Mouse (Mus musculus) lung, embryonic 15.5 days (tissue): ENCODE results near the gene Fbxo4. TPM values are rescaled to one million over a fixed set of nuclear protein-coding genes. Genes with fewer than 3 reads are reported as not detected.

ENCODE experiments used
- ATAC-seq: fragments of 200-750 bp; cut with Nextera tagmentation; 2 replicates; pipeline ENCODE4 v1.8.0; 2017; ENCODE audit warnings: moderate number of reproducible peaks, borderline replicate concordance; ENCODE audit not compliant: low FRiP score, low TSS enrichment; ENCODE audit errors: extremely low read depth
- H3K27ac ChIP-seq: fragments of 300-500 bp; sonication (generic); 2 replicates; pipeline ENCODE4 v1.5.1; 2015; ENCODE audit warnings: moderate library complexity, mild to moderate bottlenecking, inconsistent platforms
- H3K27me3 ChIP-seq: fragments of 300-500 bp; sonication (generic); 2 replicates; pipeline ENCODE4 v1.6.1; 2015; ENCODE audit warnings: inconsistent platforms
- H3K36me3 ChIP-seq: fragments of 300-500 bp; sonication (generic); 2 replicates; pipeline ENCODE4 v1.6.1; 2015; ENCODE audit warnings: inconsistent platforms
- H3K4me1 ChIP-seq: fragments of 300-500 bp; sonication (generic); 2 replicates; pipeline ENCODE4 v1.6.1; 2015; ENCODE audit warnings: inconsistent platforms
- H3K4me2 ChIP-seq: fragments of 300-500 bp; sonication (generic); 2 replicates; pipeline ENCODE4 v1.6.1; 2015; ENCODE audit warnings: inconsistent platforms, mild to moderate bottlenecking, moderate library complexity
- H3K4me3 ChIP-seq: fragments of 300-500 bp; sonication (generic); 2 replicates; pipeline ENCODE4 v1.5.1; 2015; ENCODE audit warnings: mild to moderate bottlenecking, inconsistent platforms
- H3K9ac ChIP-seq: fragments of 300-500 bp; sonication (generic); 2 replicates; pipeline ENCODE4 v1.6.1; 2015; ENCODE audit warnings: inconsistent platforms
- H3K9me3 ChIP-seq: fragments of 300-500 bp; sonication (generic); 2 replicates; pipeline ENCODE4 v1.6.1; 2016; ENCODE audit warnings: inconsistent platforms
- WGBS: fragments of 180-500 bp; shearing (Covaris S2); methylation state at CpG from one replicate; pipeline ENCODE4 v1.1.7; 2015; 5-methylcytosine and 5-hydroxymethylcytosine counted together
- polyA plus RNA-seq: library from polyadenylated mRNA; unstranded; fragments of >200 nt; fragmentation: Nextera tagmentation; extraction: Ambion mirVana; gene quantifications from 2 replicates; pipeline ENCODE4 v1.2.1, GENCODE M21; 2015

Fbxo4 gene
- polyA plus RNA-seq = 13.2 and 13.6 TPM in 2 replicates

- Histone ChIP-seq H3K27ac (peak within 1 kb of the TSS; percentile 96), H3K36me3 (peaks cover 10% of the 10 kb centered on the region; the same call in 1 of the 2 replicates), H3K4me1 (peaks cover 7% of the 10 kb centered on the region; the same call in 1 of the 2 replicates), H3K9ac (peak within 1 kb of the TSS; percentile 89), H3K27me3 (no peaks in the 10 kb centered on the region), H3K4me3 (peak within 1 kb of the TSS; percentile 68), H3K4me2 (peak within 1 kb of the TSS; percentile 67), H3K9me3 (no peaks in the 10 kb centered on the region)
- WGBS = 1% methylated on average over 61 of the region's 61 CpGs
- peak; percentile 97 for ATAC-seq
These were observed at the start of gene Fbxo4 for GRCm38 (mm10) chr15:3979061-3979848. Gene Fbxo4, minus strand, starts transcription at chr15:3979573.

- peaks cover 21% of the 10 kb centered on the region for H3K4me1 ChIP-seq
- ATAC-seq = no peak
- no peaks in the 10 kb centered on the region for H3K36me3 ChIP-seq
- no peak overlapping the region for H3K4me3 ChIP-seq
- H3K9ac ChIP-seq = no peak overlapping the region
- H3K27ac ChIP-seq = no peak overlapping the region
- H3K27me3 ChIP-seq = no peaks in the 10 kb centered on the region
- H3K9me3 ChIP-seq = no peaks in the 10 kb centered on the region
- H3K4me2 ChIP-seq = no peak overlapping the region
These were observed 49.6 kb upstream of the Fbxo4 start for GRCm38 (mm10) chr15:4028960-4029359.

- Histone ChIP-seq H3K4me2 (peak overlapping the region; percentile 71; the same call in 1 of the 2 replicates), H3K9ac (no peak overlapping the region), H3K4me3 (no peak overlapping the region), H3K27me3 (no peaks in the 10 kb centered on the region), H3K36me3 (no peaks in the 10 kb centered on the region), H3K27ac (no peak overlapping the region), H3K4me1 (peaks cover 21% of the 10 kb centered on the region), H3K9me3 (no peaks in the 10 kb centered on the region)
- WGBS = 86% methylated on average over 6 of the region's 6 CpGs
- no peak for ATAC-seq
These were observed 49.0 kb upstream of the Fbxo4 start for GRCm38 (mm10) chr15:4028411-4028700.

GRCm38 (mm10) chr15:4027671-4028410, 48.5 kb upstream of the Fbxo4 start:
- peak overlapping the region; percentile 77 for H3K4me3 ChIP-seq
- H3K9ac ChIP-seq = peak overlapping the region; percentile 78
- peak overlapping the region; percentile 71 for H3K4me2 ChIP-seq
- H3K27ac ChIP-seq = peak overlapping the region; percentile 97
- 5% methylated on average over 6 of the region's 6 CpGs for WGBS
- H3K9me3 ChIP-seq = no peaks in the 10 kb centered on the region
- ATAC-seq = no peak
- no peaks in the 10 kb centered on the region for H3K27me3 ChIP-seq
- H3K36me3 ChIP-seq = no peaks in the 10 kb centered on the region
- H3K4me1 ChIP-seq = peaks cover 21% of the 10 kb centered on the region

GRCm38 (mm10) chr15:4026831-4027584, 47.6 kb upstream of the Fbxo4 start:
- peak; percentile 85 for ATAC-seq
- Histone ChIP-seq H3K9ac (peak overlapping the region; percentile 78), H3K4me2 (peak overlapping the region; percentile 71), H3K36me3 (no peaks in the 10 kb centered on the region), H3K27me3 (no peaks in the 10 kb centered on the region), H3K4me3 (peak overlapping the region; percentile 77), H3K9me3 (no peaks in the 10 kb centered on the region), H3K4me1 (peaks cover 21% of the 10 kb centered on the region), H3K27ac (peak overlapping the region; percentile 97)
- WGBS = 0% methylated on average over 60 of the region's 65 CpGs

GRCm38 (mm10) chr15:4026231-4026773, 46.9 kb upstream of the Fbxo4 start, which contains the start of gene Oxct1:
Gene Oxct1, plus strand, starts transcription at chr15:4026383.
- peak within 1 kb of the TSS; percentile 77 for H3K4me3 ChIP-seq
- peak within 1 kb of the TSS; percentile 78 for H3K9ac ChIP-seq
- under 1% methylated on average over 45 of the region's 45 CpGs for WGBS
- peak within 1 kb of the TSS; percentile 97 for H3K27ac ChIP-seq
- no peaks in the 10 kb centered on the region for H3K9me3 ChIP-seq
- peak within 1 kb of the TSS; percentile 71 for H3K4me2 ChIP-seq
- H3K27me3 ChIP-seq = no peaks in the 10 kb centered on the region
- peak; percentile 96 for ATAC-seq
- H3K36me3 ChIP-seq = no peaks in the 10 kb centered on the region
- peaks cover 21% of the 10 kb centered on the region for H3K4me1 ChIP-seq

GRCm38 (mm10) chr15:4025508-4025904, 46.1 kb upstream of the Fbxo4 start:
- H3K4me3 ChIP-seq = peak overlapping the region; percentile 77
- peak overlapping the region; percentile 71 for H3K4me2 ChIP-seq
- H3K36me3 ChIP-seq = no peaks in the 10 kb centered on the region
- WGBS = 59% methylated on average over 11 of the region's 11 CpGs
- no peak overlapping the region for H3K9ac ChIP-seq
- H3K4me1 ChIP-seq = peaks cover 21% of the 10 kb centered on the region
- H3K9me3 ChIP-seq = no peaks in the 10 kb centered on the region
- H3K27ac ChIP-seq = peak overlapping the region; percentile 97; the same call in 1 of the 2 replicates
- H3K27me3 ChIP-seq = no peaks in the 10 kb centered on the region
- no peak for ATAC-seq

- WGBS = 76% methylated on average over 13 of the region's 13 CpGs
- Histone ChIP-seq H3K27me3 (no peaks in the 10 kb centered on the region), H3K27ac (peak overlapping the region; percentile 35; the same call in 1 of the 2 replicates), H3K4me2 (no peak overlapping the region), H3K9me3 (no peaks in the 10 kb centered on the region), H3K4me3 (no peak overlapping the region), H3K9ac (no peak overlapping the region), H3K4me1 (peaks cover 21% of the 10 kb centered on the region), H3K36me3 (no peaks in the 10 kb centered on the region)
- no peak for ATAC-seq
These were observed 45.5 kb upstream of the Fbxo4 start for GRCm38 (mm10) chr15:4024726-4025507.

- Histone ChIP-seq H3K4me2 (no peak overlapping the region), H3K27me3 (no peaks in the 10 kb centered on the region), H3K9me3 (no peaks in the 10 kb centered on the region), H3K4me1 (peaks cover 21% of the 10 kb centered on the region), H3K27ac (0 out of 2 replicates have a peak overlapping the region, but pooled peaks have one; percentile 35), H3K4me3 (no peak overlapping the region), H3K36me3 (no peaks in the 10 kb centered on the region), H3K9ac (no peak overlapping the region)
- 60% methylated on average over 2 of the region's 2 CpGs for WGBS
- ATAC-seq = no peak
These were observed 44.4 kb upstream of the Fbxo4 start for GRCm38 (mm10) chr15:4023747-4024146.

- ATAC-seq = no peak
- H3K27ac ChIP-seq = no peak overlapping the region
These were observed 41.3 kb upstream of the Fbxo4 start for GRCm38 (mm10) chr15:4020711-4021110.

GRCm38 (mm10) chr15:4013873-4014272, 34.5 kb upstream of the Fbxo4 start:
- Histone ChIP-seq H3K27me3 (no peaks in the 10 kb centered on the region), H3K4me2 (no peak overlapping the region), H3K4me1 (no peaks in the 10 kb centered on the region), H3K9me3 (no peaks in the 10 kb centered on the region), H3K36me3 (no peaks in the 10 kb centered on the region), H3K4me3 (no peak overlapping the region), H3K27ac (no peak overlapping the region), H3K9ac (no peak overlapping the region)
- ATAC-seq = no peak
- 72% methylated on average over 2 of the region's 2 CpGs for WGBS

More at GRCm38 (mm10) chr15:4020711-4021110, 41.3 kb upstream of the Fbxo4 start:
- H3K27me3 ChIP-seq = no peaks in the 10 kb centered on the region
- no peak overlapping the region for H3K4me3 ChIP-seq
- no peaks in the 10 kb centered on the region for H3K36me3 ChIP-seq
- H3K9me3 ChIP-seq = no peaks in the 10 kb centered on the region
- peaks cover 6% of the 10 kb centered on the region for H3K4me1 ChIP-seq
- H3K9ac ChIP-seq = no peak overlapping the region
- 45% methylated on average over 4 of the region's 4 CpGs for WGBS
- no peak overlapping the region for H3K4me2 ChIP-seq
